ENCODE assay signal across 27 mouse cellular contexts in genomic region chr2:51372771-51373170, GRCm38 (mm10).
DNase-seq lines count a peak whose midpoint lies in the region; ATAC-seq and TF ChIP-seq lines count a peak whose summit lies in the region.
"Had no signal": no experiment of that assay in that cellular context is flagged by ENCODE, and none has a peak within 500 bp of the region (broad histone marks: within the 10 kb centered on the region; RNA-seq: fewer than 3 reads in every experiment).

No protein-coding gene starts in this region.

- H3K4me2 ChIP-seq in kidney, postnatal 0 days (ENCODE audit: low read length), result no peak overlapping the region
- H3K4me2 ChIP-seq in lung, embryonic 15.5 days, result no peak overlapping the region
- H3K4me2 ChIP-seq: embryonic facial prominence, embryonic 13.5 days; forebrain, embryonic 12.5 days; forebrain, embryonic 15.5 days; heart, embryonic 13.5 days; hindbrain, embryonic 12.5 days; hindbrain, embryonic 15.5 days had no signal

- ATAC-seq in kidney, postnatal 0 days (replicated peaks; ENCODE audit: low FRiP score, low read depth), result no peak
- ATAC-seq in lung, embryonic 15.5 days (ENCODE audit: borderline replicate concordance, extremely low read depth, low FRiP score, low TSS enrichment), result peak; percentile 46; the same call in 1 of the 2 replicates
- ATAC-seq: activated CD4-positive, CD25-positive, alpha-beta regulatory T cell, adult 4 months; forebrain, embryonic 15.5 days had no signal

- H3K27me3 ChIP-seq in kidney, postnatal 0 days (ENCODE audit: insufficient read depth, low read length), result no peaks in the 10 kb centered on the region
- no peaks in the 10 kb centered on the region for H3K27me3 ChIP-seq in lung, embryonic 15.5 days
- H3K27me3 ChIP-seq: embryonic facial prominence, embryonic 13.5 days; forebrain, embryonic 12.5 days; forebrain, embryonic 15.5 days; heart, embryonic 13.5 days; hindbrain, embryonic 12.5 days; hindbrain, embryonic 15.5 days had no signal

- no peak overlapping the region for H3K9ac ChIP-seq in kidney, postnatal 0 days (ENCODE audit: low read depth, low read length)
- H3K9ac ChIP-seq in lung, embryonic 15.5 days, result no peak overlapping the region
- H3K9ac ChIP-seq: embryonic facial prominence, embryonic 13.5 days; forebrain, embryonic 12.5 days; forebrain, embryonic 15.5 days; heart, embryonic 13.5 days; hindbrain, embryonic 12.5 days; hindbrain, embryonic 15.5 days had no signal

- no peak for TF ChIP-seq CTCF in kidney, postnatal 0 days (IDR thresholded peaks at IDR 0.05; ENCODE audit: low read depth)
- no peak for TF ChIP-seq CTCF in lung, adult 2 months (IDR thresholded peaks at IDR 0.05; ENCODE audit: insufficient read depth, low read length)

- 40% methylated on average over 3 of the region's 3 CpGs for WGBS in kidney, postnatal 0 days
- 21% methylated on average over 3 of the region's 3 CpGs for WGBS in lung, embryonic 15.5 days
- 34% methylated on average over 3 of the region's 3 CpGs for WGBS in lung, adult 2 months

- H3K4me3 ChIP-seq in kidney, postnatal 0 days (replicated peaks; ENCODE audit: low read depth, low read length), result no peak overlapping the region
- H3K4me3 ChIP-seq in lung, embryonic 15.5 days, result no peak overlapping the region
- no peak overlapping the region for H3K4me3 ChIP-seq in lung, adult 2 months (replicated peaks; ENCODE audit: extremely low read depth, low read depth, low read length)
- H3K4me3 ChIP-seq: embryonic facial prominence, embryonic 10.5 days; embryonic facial prominence, embryonic 13.5 days; erythroblast, embryonic 14.5 days; forebrain, embryonic 12.5 days; forebrain, embryonic 15.5 days; heart, adult 2 months; heart, embryonic 10.5 days; heart, embryonic 13.5 days; hindbrain, embryonic 12.5 days; hindbrain, embryonic 15.5 days had no signal

- H3K4me1 ChIP-seq in kidney, postnatal 0 days (replicated peaks; ENCODE audit: insufficient read depth, low read length), result no peaks in the 10 kb centered on the region
- H3K4me1 ChIP-seq in lung, embryonic 15.5 days, result peaks cover 3% of the 10 kb centered on the region; the same call in 1 of the 2 replicates
- no peaks in the 10 kb centered on the region; the same call in 1 of the 2 replicates for H3K4me1 ChIP-seq in lung, adult 2 months (ENCODE audit: control insufficient read depth, insufficient read depth, low read length)
- H3K4me1 ChIP-seq: embryonic facial prominence, embryonic 10.5 days; embryonic facial prominence, embryonic 13.5 days; forebrain, embryonic 12.5 days; forebrain, embryonic 15.5 days; heart, embryonic 10.5 days; heart, embryonic 13.5 days; hindbrain, embryonic 12.5 days; hindbrain, embryonic 15.5 days had no signal

- no peak overlapping the region for H3K27ac ChIP-seq in kidney, postnatal 0 days
- no peak overlapping the region for H3K27ac ChIP-seq in lung, embryonic 15.5 days
- H3K27ac ChIP-seq: embryonic facial prominence, embryonic 10.5 days; embryonic facial prominence, embryonic 13.5 days; forebrain, embryonic 12.5 days; forebrain, embryonic 15.5 days; heart, adult 2 months; heart, embryonic 10.5 days; heart, embryonic 13.5 days; hindbrain, embryonic 12.5 days; hindbrain, embryonic 15.5 days had no signal

- no peaks in the 10 kb centered on the region for H3K9me3 ChIP-seq in kidney, postnatal 0 days (replicated peaks; ENCODE audit: low read length)
- H3K9me3 ChIP-seq in lung, embryonic 15.5 days, result no peaks in the 10 kb centered on the region
- H3K9me3 ChIP-seq: embryonic facial prominence, embryonic 10.5 days; embryonic facial prominence, embryonic 13.5 days; forebrain, embryonic 12.5 days; forebrain, embryonic 15.5 days; heart, embryonic 10.5 days; heart, embryonic 13.5 days; hindbrain, embryonic 12.5 days; hindbrain, embryonic 15.5 days had no signal

- no peaks in the 10 kb centered on the region for H3K36me3 ChIP-seq in kidney, postnatal 0 days (ENCODE audit: insufficient read depth, low read length)
- H3K36me3 ChIP-seq in lung, embryonic 15.5 days, result no peaks in the 10 kb centered on the region
- H3K36me3 ChIP-seq: embryonic facial prominence, embryonic 10.5 days; embryonic facial prominence, embryonic 13.5 days; forebrain, embryonic 12.5 days; forebrain, embryonic 15.5 days; heart, embryonic 10.5 days; heart, embryonic 13.5 days; hindbrain, embryonic 12.5 days; hindbrain, embryonic 15.5 days had no signal

- DNase-seq in kidney, postnatal 0 days (ENCODE audit: low spot score), result peak; percentile 38
- no peak for DNase-seq in kidney, adult 11 months
- DNase-seq in lung, adult 2 months, result no peak
- peak; percentile 10 for DNase-seq in lung, postnatal 10 days
- DNase-seq in lung, adult 18-20 months, result no peak
- DNase-seq: adrenal gland, adult 8-10 months; adrenal gland, postnatal 25 days; cerebellum, adult 11-12 months; cerebellum, adult 8-10 months; cerebellum, postnatal 10 days; cerebellum, postnatal 36 days; embryo, embryonic 11 days; gastrocnemius, postnatal 25 days; heart, adult 2 months; heart, postnatal 14 days; heart, postnatal 4 days had no signal

- no peak for TF ChIP-seq POLR2A in lung, adult 2 months (IDR thresholded peaks at IDR 0.05; ENCODE audit: borderline replicate concordance, extremely low read depth, low read depth, low read length)

Comparison
In these comparisons a context has a peak if more than half of its experiments do, and no peak if none do; other contexts are left out.
1. DNase-seq: peak in kidney, postnatal 0 days (single experiment) and lung, postnatal 10 days (single experiment); none in kidney, adult 11 months (single experiment), lung, adult 2 months (single experiment) and lung, adult 18-20 months (0 of 2).